Mouse (Mus musculus): ENCODE data around the gene Esrrg. TPM values are rescaled to one million over a fixed set of nuclear protein-coding genes. Genes with fewer than 3 reads are reported as not detected.

Esrrg gene
- total and polyA plus RNA-seq, 2 experiments = 1.1 to 4.2 TPM

DNA sequence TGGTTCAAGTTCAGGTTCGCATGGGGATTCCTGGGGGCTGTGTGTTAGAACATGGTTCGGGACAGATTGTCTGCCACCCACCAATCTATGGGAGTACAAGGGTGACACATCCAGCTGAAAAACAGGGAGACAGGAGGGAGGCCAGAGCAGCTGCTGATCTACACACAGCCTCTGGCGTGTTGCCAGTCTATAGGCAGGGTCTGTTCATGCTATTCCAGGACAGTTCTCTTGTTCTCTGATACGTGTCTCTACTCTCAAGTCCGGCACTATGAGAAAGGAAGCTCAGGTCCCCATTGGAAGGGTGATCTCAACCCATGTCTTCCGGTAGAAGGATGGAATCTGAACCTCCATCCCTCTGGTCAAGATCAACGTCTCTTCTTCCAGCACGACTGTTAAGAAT is 21.8 kb downstream of the Esrrg start:
- H3K36me3 ChIP-seq (ENCODE audit: control insufficient read depth, insufficient read depth, low read length) = no peaks in the 10 kb centered on the region
- peaks cover 2% of the 10 kb centered on the region; the same call in 1 of the 2 replicates for H3K4me1 ChIP-seq (ENCODE audit: control insufficient read depth, insufficient read depth, low read length)
- DNase-seq (ENCODE audit: extremely low read depth, low read depth, low spot score) = no peak
- no peak for TF ChIP-seq POLR2A (IDR thresholded peaks at IDR 0.05; ENCODE audit: extremely low read depth, insufficient read depth, low read length)
- TF ChIP-seq CTCF (IDR thresholded peaks at IDR 0.05; ENCODE audit: low read depth, low read length) = no peak
- H3K9ac ChIP-seq (ENCODE audit: low read depth, low read length) = no peak overlapping the region
- no peaks in the 10 kb centered on the region for H3K27me3 ChIP-seq (ENCODE audit: control insufficient read depth, insufficient read depth, low read length)
- H3K27ac ChIP-seq (replicated peaks; ENCODE audit: insufficient read depth, low read depth, low read length) = no peak overlapping the region
- no peak overlapping the region for H3K4me3 ChIP-seq (ENCODE audit: insufficient read depth, low read depth, low read length)
- no peaks in the 10 kb centered on the region for H3K79me2 ChIP-seq (ENCODE audit: control insufficient read depth, insufficient read depth, low read length)
- WGBS = 89% methylated on average over 8 of the region's 8 CpGs

DNA sequence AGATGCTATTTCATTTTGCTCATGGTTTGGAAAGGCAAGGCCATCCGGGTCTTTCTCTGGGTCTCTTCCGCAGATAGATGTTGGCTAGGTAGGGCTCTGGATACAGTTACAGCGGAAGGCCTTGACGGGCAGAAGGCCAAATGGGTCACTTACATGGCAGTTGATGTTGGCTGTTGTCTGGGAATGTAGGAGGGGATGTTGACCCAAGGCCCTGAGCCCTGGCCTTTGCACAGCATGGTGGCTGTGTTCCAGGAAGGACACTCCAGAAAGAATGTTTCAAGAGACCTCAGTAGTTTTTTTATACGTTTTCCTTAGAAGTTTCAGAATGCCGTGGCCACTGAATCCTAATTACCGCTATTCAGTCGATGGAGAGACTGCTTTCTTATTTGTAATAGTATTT is 22.9 kb downstream of the Esrrg start:
- H3K9ac ChIP-seq (ENCODE audit: low read depth, low read length) = no peak overlapping the region
- WGBS = 44% methylated on average over 8 of the region's 8 CpGs

DNA sequence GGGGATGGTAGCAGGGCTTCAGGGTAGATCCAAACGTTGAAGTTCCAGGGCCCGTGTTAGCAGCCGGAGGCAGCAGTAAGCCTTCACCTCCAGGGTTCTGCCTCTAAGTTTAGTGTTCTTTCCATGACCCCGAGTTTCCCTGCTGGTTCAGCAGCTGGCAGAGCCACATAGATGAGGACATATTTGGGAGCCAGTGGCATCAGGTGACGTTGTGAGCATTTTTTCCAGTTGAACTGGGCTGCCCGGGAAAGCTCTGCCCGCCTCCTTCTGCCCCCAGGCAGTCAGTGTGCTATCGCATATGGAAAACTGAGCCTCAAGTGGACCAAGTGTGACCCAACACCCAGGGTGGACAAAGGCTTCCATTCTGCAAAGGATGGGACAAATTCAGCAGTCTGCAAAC is 36.7 kb downstream of the Esrrg start:
- Histone ChIP-seq H3K27me3 (ENCODE audit: control insufficient read depth, insufficient read depth, low read length) (no peaks in the 10 kb centered on the region), H3K9ac (ENCODE audit: low read depth, low read length) (no peak overlapping the region), H3K4me3 (ENCODE audit: insufficient read depth, low read depth, low read length) (no peak overlapping the region), H3K36me3 (ENCODE audit: control insufficient read depth, insufficient read depth, low read length) (no peaks in the 10 kb centered on the region), H3K4me1 (ENCODE audit: control insufficient read depth, insufficient read depth, low read length) (0 out of 2 replicates have a peak, but pooled peaks cover 3% of the 10 kb centered on the region), H3K27ac (replicated peaks; ENCODE audit: insufficient read depth, low read depth, low read length) (no peak overlapping the region), H3K79me2 (ENCODE audit: control insufficient read depth, insufficient read depth, low read length) (no peaks in the 10 kb centered on the region)
- WGBS = 89% methylated on average over 8 of the region's 8 CpGs
- TF ChIP-seq POLR2A (IDR thresholded peaks at IDR 0.05; ENCODE audit: extremely low read depth, insufficient read depth, low read length) (no peak), CTCF (IDR thresholded peaks at IDR 0.05; ENCODE audit: low read depth, low read length) (no peak)
- DNase-seq (ENCODE audit: extremely low read depth, low read depth, low spot score) = no peak

More for the DNA sequence above, 22.9 kb downstream of the Esrrg start:
- Histone ChIP-seq H3K79me2 (ENCODE audit: control insufficient read depth, insufficient read depth, low read length) (no peaks in the 10 kb centered on the region), H3K4me1 (ENCODE audit: control insufficient read depth, insufficient read depth, low read length) (peaks cover 2% of the 10 kb centered on the region; the same call in 1 of the 2 replicates), H3K36me3 (ENCODE audit: control insufficient read depth, insufficient read depth, low read length) (no peaks in the 10 kb centered on the region), H3K4me3 (ENCODE audit: insufficient read depth, low read depth, low read length) (no peak overlapping the region), H3K27ac (replicated peaks; ENCODE audit: insufficient read depth, low read depth, low read length) (no peak overlapping the region), H3K27me3 (ENCODE audit: control insufficient read depth, insufficient read depth, low read length) (no peaks in the 10 kb centered on the region)
- DNase-seq (ENCODE audit: extremely low read depth, low read depth, low spot score) = peak; percentile 84
- TF ChIP-seq CTCF (IDR thresholded peaks at IDR 0.05; ENCODE audit: low read depth, low read length) = no peak

DNA sequence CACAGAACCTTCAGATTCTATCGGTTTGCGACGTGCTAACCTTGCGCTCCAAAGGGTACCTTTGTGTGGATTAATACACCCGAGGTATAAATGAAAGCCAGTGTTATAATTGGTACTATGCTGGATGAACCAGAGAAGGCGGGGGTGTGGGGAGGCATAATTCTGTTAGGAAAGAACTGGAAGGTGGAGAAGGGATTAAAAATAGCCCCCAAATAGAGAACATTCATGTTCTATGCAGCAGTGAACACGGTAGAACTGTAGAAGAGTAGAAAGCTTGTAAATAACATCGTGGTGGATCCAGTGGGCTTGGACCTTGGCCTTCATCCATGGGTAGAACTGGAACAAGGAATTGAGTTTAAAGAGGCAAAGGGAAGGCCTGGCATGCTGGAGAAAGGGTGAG is 40.0 kb downstream of the Esrrg start:
- Histone ChIP-seq H3K4me3 (ENCODE audit: insufficient read depth, low read depth, low read length) (no peak overlapping the region), H3K36me3 (ENCODE audit: control insufficient read depth, insufficient read depth, low read length) (no peaks in the 10 kb centered on the region), H3K9ac (ENCODE audit: low read depth, low read length) (no peak overlapping the region), H3K79me2 (ENCODE audit: control insufficient read depth, insufficient read depth, low read length) (no peaks in the 10 kb centered on the region), H3K27ac (replicated peaks; ENCODE audit: insufficient read depth, low read depth, low read length) (no peak overlapping the region), H3K27me3 (ENCODE audit: control insufficient read depth, insufficient read depth, low read length) (no peaks in the 10 kb centered on the region), H3K4me1 (ENCODE audit: control insufficient read depth, insufficient read depth, low read length) (peaks cover 6% of the 10 kb centered on the region; the same call in 1 of the 2 replicates)
- no peak for DNase-seq (ENCODE audit: extremely low read depth, low read depth, low spot score)
- 92% methylated on average over 8 of the region's 8 CpGs for WGBS
- TF ChIP-seq CTCF (IDR thresholded peaks at IDR 0.05; ENCODE audit: low read depth, low read length) = no peak

DNA sequence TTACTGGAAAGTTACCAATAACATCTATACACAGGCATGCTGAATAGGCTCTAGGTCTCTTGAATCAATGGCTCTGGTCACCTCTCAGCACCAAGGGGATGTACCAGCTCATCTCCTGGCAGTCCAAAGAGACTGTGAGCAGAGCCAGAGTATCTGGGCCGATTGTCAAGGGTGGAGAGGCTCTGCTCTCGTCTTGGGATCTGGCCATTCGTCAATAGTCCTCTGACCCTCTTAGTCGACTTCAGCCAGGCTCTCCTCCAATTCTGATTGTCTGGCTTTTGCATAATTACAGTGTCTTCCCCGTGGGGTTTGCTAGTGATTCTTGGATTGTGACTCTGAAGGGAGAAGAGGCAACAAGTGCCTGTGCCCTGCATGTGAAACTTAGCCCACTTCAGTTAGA is 41.3 kb downstream of the Esrrg start:
- H3K27ac ChIP-seq (replicated peaks; ENCODE audit: insufficient read depth, low read depth, low read length) = no peak overlapping the region
- peaks cover 6% of the 10 kb centered on the region; the same call in 1 of the 2 replicates for H3K4me1 ChIP-seq (ENCODE audit: control insufficient read depth, insufficient read depth, low read length)
- no peaks in the 10 kb centered on the region for H3K79me2 ChIP-seq (ENCODE audit: control insufficient read depth, insufficient read depth, low read length)
- TF ChIP-seq POLR2A (IDR thresholded peaks at IDR 0.05; ENCODE audit: extremely low read depth, insufficient read depth, low read length) = no peak
- TF ChIP-seq CTCF (IDR thresholded peaks at IDR 0.05; ENCODE audit: low read depth, low read length) = no peak
- no peak overlapping the region for H3K9ac ChIP-seq (ENCODE audit: low read depth, low read length)
- no peak overlapping the region for H3K4me3 ChIP-seq (ENCODE audit: insufficient read depth, low read depth, low read length)
- no peaks in the 10 kb centered on the region for H3K36me3 ChIP-seq (ENCODE audit: control insufficient read depth, insufficient read depth, low read length)
- peak; percentile 70 for DNase-seq (ENCODE audit: extremely low read depth, low read depth, low spot score)
- H3K27me3 ChIP-seq (ENCODE audit: control insufficient read depth, insufficient read depth, low read length) = no peaks in the 10 kb centered on the region
- 17% methylated on average over 5 of the region's 5 CpGs for WGBS

DNA sequence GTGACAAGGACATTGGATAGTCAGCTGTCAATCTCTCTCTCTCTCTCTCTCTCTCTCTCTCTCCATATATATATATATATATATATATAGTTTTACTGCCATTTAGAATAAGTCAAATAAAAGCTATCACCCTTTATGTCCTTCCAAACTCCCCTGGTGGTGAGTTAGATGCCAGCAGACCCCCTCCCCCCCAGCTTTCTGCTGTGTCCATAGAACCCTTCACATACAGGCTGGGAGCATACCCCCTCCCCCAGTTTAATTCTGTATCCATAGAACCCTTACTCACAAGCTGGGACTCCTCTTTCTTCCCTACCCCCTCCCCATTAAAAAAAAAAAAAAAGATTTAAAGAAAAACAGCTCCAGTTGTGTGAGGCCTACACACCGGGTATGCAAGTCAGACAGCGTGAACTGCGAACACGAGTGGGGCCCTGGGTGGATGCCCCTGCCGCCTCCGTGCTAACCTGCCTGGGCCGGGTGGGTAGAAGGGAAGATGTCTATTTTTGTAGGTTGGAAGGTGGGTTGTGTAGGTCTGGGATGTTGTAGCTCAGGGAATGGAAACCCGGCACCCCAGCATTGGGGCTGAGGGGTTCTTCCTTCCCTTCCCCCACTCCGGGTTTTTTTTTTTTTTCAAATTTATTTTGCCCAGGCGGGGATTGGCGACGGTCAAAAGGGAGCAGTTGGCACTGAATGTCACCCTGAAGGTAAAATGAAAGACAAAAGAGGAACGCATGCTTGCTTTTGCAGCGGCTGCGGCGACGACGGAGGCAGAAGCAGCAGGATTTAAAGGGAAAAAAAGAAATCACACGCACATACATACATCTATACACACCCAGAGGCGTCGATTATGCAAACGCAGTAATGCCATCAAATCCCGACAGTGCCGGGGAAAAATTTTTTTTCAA is 42.4 kb downstream of the Esrrg start:
- H3K9ac ChIP-seq (ENCODE audit: low read depth, low read length) = no peak overlapping the region
- TF ChIP-seq POLR2A (IDR thresholded peaks at IDR 0.05; ENCODE audit: extremely low read depth, insufficient read depth, low read length) = no peak
- no peak for TF ChIP-seq CTCF (IDR thresholded peaks at IDR 0.05; ENCODE audit: low read depth, low read length)
- no peaks in the 10 kb centered on the region for H3K27me3 ChIP-seq (ENCODE audit: control insufficient read depth, insufficient read depth, low read length)
- H3K4me1 ChIP-seq (ENCODE audit: control insufficient read depth, insufficient read depth, low read length) = peaks cover 6% of the 10 kb centered on the region; the same call in 1 of the 2 replicates
- DNase-seq (ENCODE audit: extremely low read depth, low read depth, low spot score) = no peak
- H3K36me3 ChIP-seq (ENCODE audit: control insufficient read depth, insufficient read depth, low read length) = no peaks in the 10 kb centered on the region
- no peaks in the 10 kb centered on the region for H3K79me2 ChIP-seq (ENCODE audit: control insufficient read depth, insufficient read depth, low read length)
- no peak overlapping the region for H3K4me3 ChIP-seq (ENCODE audit: insufficient read depth, low read depth, low read length)
- WGBS = 45% methylated on average over 24 of the region's 24 CpGs
- no peak overlapping the region for H3K27ac ChIP-seq (replicated peaks; ENCODE audit: insufficient read depth, low read depth, low read length)

Data from liver, adult 2 months (tissue).